In genomic region chr3:65871188-65871603, GRCm38 (mm10) we compare ENCODE assay signal across 8 mouse cellular contexts.
DNase-seq lines count a peak whose midpoint lies in the region; TF ChIP-seq lines count a peak whose summit lies in the region.

No protein-coding gene starts in this region.

- peaks cover 24% of the 10 kb centered on the region for H3K4me1 ChIP-seq in hindbrain, embryonic 10.5 days (replicated peaks)
- H3K4me1 ChIP-seq in thymus, adult 2 months (replicated peaks; ENCODE audit: control insufficient read depth, insufficient read depth, low read length), result no peaks in the 10 kb centered on the region

- peak overlapping the region; percentile 91 for H3K27ac ChIP-seq in hindbrain, embryonic 10.5 days
- no peak overlapping the region for H3K27ac ChIP-seq in thymus, adult 2 months (ENCODE audit: control insufficient read depth, insufficient read depth, low read length)

- TF ChIP-seq POLR2A in thymus, adult 2 months (IDR thresholded peaks at IDR 0.05; ENCODE audit: control insufficient read depth, extremely low read depth, insufficient read depth, low read length, poor library complexity), result no peak

- TF ChIP-seq CTCF in thymus, adult 2 months (IDR thresholded peaks at IDR 0.05; ENCODE audit: borderline replicate concordance, control insufficient read depth, extremely low read depth, insufficient read depth, low read length, poor library complexity), result no peak

- peak; percentile 96 for DNase-seq in adipocyte (ENCODE audit: low spot score)
- peak; percentile 61 for DNase-seq in cerebellum, adult 9-11 months
- DNase-seq in frontal cortex, postnatal 10 days (ENCODE audit: low spot score in 2 of 2), result peak; percentile 36 to 44
- DNase-seq in hindbrain, embryonic 10.5 days (ENCODE audit: low spot score), result peak; percentile 81
- DNase-seq in layer of hippocampus, adult 9-11 months, result peak; percentile 20
- peak; percentile 62 for DNase-seq in lung, postnatal 36 days
- peak; percentile 41 for DNase-seq in right cerebral cortex, postnatal 14 days
- no peak for DNase-seq in thymus, adult 2 months

- H3K27me3 ChIP-seq in hindbrain, embryonic 10.5 days (ENCODE audit: insufficient read depth, poor library complexity, severe bottlenecking), result peaks cover 10% of the 10 kb centered on the region; the same call in 1 of the 2 replicates
- no peaks in the 10 kb centered on the region for H3K27me3 ChIP-seq in thymus, adult 2 months (ENCODE audit: control insufficient read depth, insufficient read depth, low read length)

- 2% methylated on average over 12 of the region's 12 CpGs for WGBS in hindbrain, embryonic 10.5 days
- 83% methylated on average over 12 of the region's 12 CpGs for WGBS in thymus, adult 2 months

- H3K9me3 ChIP-seq in hindbrain, embryonic 10.5 days, result no peaks in the 10 kb centered on the region

- no peaks in the 10 kb centered on the region for H3K36me3 ChIP-seq in hindbrain, embryonic 10.5 days
- no peaks in the 10 kb centered on the region for H3K36me3 ChIP-seq in thymus, adult 2 months (ENCODE audit: control insufficient read depth, insufficient read depth, low read length)

- peak overlapping the region; percentile 32 for H3K4me3 ChIP-seq in hindbrain, embryonic 10.5 days
- no peak overlapping the region for H3K4me3 ChIP-seq in thymus, adult 2 months (ENCODE audit: control insufficient read depth, insufficient read depth, low read length)
